Mouse (Mus musculus): ENCODE data around the gene Chpf.

DNA sequence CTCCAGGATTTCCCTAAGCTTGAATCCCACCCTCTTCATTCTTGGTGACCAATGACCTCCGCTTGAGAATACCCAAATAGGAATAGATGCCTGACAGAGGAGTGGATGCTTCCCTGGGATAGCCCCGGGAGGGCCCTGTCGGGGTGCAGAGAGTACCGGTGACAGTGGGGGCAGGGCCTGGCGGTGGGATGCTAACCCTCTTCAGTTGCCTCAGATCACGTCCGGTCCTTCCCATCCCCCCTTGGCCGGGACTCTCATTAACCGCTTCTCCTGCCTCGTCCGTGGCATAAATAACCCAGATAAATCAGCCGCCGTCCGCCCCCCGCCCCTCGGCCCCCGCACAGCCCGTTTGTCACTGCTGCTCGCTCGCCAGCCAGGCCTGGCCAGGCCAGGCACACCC, 32.5 kb downstream of the Chpf start:
- no peak for TF ChIP-seq CTCF (IDR thresholded peaks at IDR 0.05)
- TF ChIP-seq POLR2A (IDR thresholded peaks at IDR 0.05; ENCODE audit: insufficient read depth, low read depth, low read length) = no peak
- no peak for TF ChIP-seq EP300 (IDR thresholded peaks at IDR 0.05; ENCODE audit: insufficient read depth, low read depth, low read length)
